Mouse (Mus musculus) thymus, postnatal 10 days (tissue): Measurements from ENCODE around the gene Stard13.

Experiments
- DNase-seq, 2 experiments: peaks; one replicate each; pipeline ENCODE4 v3.0.0; 2021; ENCODE audit warnings: low spot score in 2 of 2

The Stard13 gene

DNA sequence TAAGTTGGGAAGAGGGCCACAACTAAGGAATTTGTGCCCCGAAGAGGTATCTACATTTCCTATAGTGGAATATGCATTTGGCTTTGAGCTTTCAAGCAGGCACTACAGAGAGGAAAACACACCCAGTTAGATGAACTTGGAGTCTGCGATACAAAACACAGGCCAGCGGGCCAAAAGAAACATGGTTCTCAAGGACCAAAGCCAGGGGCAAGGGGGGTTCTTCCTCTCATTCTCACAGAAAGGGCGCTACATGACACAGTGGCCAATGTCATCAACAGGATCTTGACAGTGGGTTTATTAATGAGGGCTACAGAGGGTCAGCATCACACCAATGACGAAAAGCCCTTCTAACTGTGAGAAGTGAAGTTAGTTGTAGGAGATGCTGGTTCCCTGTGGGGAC, 175.9 kb downstream of the Stard13 start:
- no peak for DNase-seq

DNA sequence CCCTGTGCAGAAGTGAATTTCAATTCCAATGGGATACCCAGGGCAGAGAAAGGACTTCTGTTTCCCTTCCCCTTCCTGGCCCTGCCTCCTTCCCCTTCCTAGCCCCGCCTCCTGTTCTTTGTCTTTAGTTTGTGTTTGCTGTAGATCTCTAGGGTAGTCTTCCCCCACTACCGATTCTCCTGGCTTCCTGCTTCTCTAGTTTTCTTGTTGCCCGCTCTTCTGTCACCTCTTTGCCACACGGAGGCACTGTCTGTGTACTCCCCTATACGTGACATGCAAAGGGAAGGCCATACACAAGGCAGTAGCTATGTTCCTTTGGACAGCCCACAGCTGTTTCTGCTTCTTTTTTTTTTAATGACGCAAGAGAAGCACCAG, 176.7 kb downstream of the Stard13 start:
- DNase-seq = no peak

DNA sequence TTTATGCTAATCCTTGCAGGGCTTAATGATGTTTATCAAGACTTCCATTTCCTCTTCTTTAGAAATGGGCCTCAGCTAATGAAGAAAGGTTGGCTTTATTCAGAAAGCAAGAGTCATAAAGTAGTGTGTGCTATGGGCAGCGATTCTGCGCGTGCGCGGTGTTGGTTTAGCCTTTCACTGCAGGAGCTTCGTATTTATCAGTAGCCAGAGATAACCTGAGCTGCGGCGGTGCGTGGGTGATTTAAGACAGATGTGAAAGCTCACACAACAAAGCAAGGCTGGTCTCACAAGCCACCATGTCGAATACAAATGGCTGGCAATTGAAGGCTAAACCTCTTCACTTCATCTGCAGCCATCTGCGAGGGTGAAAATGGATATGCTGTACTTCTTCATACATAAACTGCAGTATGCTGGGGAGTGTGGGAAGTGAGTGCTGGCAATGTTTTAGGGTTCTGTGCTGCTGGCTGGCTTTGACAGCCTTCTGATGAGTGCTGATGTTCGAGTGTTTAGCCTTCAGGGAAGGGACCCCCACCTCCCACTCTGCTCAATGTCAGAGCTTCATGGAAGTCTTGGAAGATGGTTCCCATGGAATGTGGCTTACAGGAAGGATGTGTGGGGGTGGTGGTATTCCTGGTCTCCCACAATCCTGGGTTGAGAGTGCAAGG, 177.2 kb downstream of the Stard13 start:
- DNase-seq = no peak

DNA sequence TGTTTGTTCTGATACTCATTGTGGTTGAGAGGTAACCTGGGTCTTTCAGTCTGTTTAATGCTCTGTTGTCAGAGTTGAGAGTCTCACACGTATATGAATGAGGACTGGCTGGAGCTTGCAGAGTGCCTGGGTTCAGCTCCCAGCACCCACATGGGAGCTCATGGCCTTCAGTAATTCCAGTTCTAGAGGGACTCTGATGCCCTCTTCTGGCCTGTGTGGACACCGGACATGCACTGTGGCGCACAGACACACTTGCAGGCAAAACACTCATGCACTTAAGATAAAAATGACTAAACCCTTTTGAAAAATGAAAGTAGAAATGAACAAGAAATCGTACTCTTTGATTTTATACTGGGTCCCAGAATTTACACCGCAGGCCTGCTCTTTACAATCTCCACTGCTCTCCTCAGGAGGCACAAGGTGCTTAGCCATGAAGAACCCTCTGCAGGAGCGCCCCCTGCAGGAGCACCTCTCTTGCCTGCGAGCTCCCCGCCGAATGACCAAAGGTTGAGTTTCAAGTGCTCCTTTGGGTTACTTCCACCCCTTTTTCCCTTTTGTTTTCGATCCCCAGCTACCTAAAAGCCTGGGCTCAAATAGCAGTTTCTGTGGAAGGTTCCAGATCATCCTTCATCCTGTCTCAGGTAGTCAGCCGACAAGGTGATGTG, 178.1 kb downstream of the Stard13 start:
- DNase-seq = no peak

DNA sequence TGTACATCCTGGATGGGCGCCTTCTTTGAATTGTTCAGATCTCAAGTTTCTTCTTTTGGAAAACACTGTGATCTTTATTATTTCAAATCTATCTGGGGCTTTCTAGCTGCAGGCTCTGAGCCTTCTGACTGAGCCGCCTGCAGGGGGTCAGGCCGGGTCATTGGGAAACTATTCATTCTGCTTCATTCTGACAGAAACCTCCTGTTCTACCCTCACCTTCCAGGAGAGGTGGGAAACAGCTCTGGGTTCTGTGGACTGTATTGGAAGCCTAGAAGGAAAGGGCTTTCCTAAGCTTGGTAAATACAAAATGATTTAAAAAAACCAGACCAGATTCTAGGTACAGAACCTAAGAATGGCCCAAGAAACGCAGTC, 178.9 kb downstream of the Stard13 start:
- no peak for DNase-seq

DNA sequence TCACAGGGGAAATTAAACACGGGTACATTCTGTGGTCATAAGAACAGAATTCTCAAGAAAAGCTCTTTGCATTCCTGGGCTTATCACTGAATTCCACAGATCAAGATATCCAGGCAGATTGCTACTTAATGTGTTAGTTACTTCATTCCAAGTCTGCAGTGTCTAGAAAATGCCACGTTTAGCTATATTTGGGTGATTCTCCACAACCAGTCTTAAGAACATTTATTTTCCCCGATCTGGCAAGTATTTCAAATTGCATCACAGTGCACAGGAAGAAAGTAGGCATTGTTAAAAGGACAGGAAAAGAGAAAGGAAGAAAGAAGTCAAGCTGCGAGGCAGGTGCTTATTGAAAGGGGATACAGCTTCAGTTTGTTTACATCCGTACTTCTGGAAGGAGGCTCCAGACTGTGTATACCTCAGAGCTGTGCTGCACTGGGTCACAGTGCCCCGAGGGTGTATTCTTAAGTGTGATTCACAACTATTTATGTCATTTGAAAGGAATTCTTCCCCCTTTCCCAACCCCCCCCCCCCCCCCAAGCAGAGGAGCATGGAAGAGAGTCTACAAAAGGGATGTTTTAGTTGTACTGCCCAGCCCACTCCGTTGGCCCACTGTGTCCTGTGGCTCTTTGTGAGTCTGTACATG, 179.4 kb downstream of the Stard13 start:
- no peak for DNase-seq

DNA sequence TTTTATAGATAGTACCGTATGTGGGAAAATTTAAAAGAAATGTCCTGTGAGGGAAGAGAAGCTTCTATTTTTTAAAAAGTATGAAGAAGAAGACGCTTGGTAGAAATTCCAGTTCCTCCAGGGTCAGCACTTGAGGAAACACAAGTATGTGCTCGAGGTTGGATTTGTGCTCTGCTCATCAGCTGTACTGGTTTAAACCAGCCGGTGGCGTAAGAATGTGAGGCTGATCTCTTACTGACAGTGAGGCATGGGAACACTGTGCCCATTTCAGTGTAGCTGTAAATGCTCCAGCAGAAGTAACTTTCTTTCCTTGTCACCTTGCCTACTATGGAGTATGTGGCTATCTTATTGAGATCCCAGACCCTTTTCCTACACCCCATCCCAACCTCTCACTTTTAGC, 180.4 kb downstream of the Stard13 start:
- no peak for DNase-seq

DNA sequence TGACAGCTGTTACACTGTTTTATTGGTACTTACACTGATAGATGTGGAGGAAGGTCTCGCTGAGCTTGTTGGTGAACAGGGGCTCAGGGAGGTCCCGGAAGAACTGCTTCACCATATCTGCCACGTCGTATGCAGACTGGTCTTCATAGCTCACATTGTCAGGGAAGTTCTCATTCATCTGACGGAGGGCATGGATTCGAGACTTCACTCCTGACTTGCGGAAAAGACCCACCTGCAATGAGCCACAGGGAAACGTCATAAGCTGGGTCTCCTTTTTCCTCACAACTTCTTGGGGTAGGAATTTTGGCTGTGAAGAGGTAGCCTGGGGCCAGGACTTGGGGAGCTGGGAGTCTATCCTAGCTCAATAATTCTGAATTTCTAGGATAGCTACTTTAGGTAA, 181.3 kb downstream of the Stard13 start:
- no peak for DNase-seq

DNA sequence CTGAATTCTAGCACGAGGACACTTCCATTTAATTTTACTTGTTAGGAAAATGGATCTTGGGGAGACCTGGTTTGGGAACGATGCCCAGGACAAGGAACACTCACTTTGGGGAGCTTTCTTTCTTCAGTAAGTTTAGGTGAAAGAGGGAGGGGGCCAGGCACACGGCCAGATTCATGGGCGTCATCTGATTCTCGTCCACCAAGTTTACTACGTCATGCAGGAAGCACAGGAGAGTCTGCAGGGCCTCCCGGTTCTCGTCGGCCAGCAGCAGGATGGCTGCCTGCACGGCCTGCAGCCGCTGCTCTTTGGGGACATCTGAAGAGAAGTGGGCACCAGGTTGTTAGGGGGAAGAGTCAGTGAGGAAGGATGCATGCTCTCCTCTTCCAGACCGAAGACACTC, 186.1 kb downstream of the Stard13 start:
- DNase-seq = no peak

DNA sequence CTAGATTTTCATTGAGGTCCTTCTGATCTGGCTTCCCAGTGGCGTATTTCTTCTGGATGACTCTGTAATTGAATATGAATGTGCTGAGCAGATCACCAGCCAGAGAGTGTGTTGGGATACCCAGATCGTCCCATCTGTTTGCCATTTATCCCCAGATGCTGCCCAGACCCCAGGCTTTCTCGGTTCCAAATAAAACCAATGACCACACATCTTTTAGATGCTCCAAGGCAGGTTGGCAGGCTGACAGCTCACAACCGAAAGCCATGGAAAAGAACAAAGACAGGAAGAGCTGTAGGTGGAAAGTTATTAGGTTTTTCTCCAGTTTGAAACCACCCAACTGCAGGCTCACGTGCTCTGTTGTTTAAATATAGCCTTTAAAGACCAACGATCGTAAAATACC, 186.7 kb downstream of the Stard13 start:
- DNase-seq = no peak

DNA sequence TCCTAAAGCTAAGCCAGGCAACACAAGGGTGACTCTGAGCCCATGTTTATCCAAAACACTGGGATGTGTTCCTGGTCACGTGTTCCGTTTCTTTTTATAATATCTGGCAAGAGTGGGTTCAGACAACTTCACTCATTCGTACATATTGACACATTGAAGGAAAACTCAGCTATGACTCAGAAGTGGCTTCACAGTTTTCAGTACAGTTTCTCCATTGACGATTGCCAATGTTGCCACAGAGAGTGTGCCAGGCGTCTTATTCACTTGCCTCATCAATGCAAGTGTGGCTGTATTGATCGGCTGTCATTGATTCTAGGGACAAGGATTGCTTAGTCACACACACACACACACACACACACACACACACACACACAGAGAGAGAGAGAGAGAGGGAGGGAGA, 187.5 kb downstream of the Stard13 start:
- DNase-seq = no peak

DNA sequence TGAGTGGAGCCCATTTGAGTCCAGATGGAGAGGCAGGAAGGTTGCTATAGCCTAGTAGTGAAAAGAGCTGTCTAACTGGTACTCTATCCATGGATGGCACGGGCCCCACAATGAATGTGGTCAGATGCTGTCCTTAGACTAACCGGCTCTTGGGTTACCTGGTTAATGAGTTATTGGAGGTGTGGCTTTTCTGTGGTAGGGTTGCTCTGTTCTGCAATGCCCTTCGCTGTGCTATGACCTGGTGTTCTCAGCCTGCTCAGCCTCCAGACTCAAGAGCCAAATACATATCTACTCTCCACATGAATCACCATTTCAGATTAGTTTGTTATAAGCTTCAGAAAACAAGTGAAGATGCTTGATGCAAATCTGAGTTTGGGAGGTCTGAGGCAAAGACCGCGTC, 190.7 kb downstream of the Stard13 start:
- DNase-seq = no peak

DNA sequence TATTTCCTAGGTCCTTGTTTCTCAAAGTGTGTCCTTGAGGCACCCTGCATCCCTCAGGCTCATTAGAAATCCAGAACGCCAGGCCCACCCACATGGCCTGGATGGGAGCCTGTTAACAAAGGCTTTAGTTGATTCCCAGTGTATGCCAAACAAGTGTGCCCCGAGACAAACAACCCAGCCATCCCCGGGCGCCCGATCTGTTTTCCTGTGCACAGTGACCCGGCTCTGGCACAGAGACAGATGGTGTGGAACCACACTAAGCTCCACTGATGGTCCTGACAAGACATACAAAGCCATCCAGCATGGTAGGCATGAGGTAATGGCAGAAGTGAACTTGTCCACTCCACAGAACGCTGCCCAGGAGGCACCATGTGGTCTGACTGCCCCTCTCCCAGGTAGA, 195.8 kb downstream of the Stard13 start:
- no peak for DNase-seq

DNA sequence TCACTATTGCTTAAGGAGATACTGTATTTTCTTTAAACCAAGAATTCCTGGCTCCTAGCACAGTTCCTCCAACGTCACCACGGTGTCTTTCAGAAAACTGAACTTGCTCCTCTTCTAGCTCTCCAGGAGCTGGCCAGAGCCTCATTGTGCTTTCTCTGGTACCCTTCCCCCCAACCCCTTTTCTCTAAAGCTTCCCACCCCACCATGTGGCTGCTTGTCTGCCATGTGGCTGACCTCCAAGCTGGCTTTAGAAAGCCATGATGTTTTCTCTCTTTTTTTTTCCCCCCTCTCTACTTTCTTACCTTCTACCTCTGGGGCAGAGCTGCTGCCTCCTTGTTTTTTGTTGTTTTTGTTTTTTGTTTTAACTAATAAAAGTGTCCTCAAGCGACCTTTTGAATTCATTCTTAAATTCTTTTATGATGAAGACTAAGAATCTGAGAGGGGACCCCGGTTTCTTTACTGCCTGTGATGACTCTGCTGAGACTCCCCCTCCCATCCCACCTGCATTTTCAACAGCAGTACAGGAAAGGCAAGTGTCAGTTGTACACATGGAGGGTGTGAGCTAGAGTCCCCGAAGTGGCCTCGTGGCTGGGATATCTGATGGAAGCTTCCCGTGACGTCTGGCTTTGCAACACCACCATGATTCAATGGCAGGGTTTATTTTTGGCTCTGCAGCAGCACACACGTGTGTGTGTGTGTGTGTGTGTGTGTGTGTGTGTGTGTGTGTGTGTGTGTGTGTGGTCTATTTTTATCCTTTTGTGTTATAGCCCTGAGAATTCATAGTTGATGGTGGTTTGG, 198.7 kb downstream of the Stard13 start:
- no peak for DNase-seq

DNA sequence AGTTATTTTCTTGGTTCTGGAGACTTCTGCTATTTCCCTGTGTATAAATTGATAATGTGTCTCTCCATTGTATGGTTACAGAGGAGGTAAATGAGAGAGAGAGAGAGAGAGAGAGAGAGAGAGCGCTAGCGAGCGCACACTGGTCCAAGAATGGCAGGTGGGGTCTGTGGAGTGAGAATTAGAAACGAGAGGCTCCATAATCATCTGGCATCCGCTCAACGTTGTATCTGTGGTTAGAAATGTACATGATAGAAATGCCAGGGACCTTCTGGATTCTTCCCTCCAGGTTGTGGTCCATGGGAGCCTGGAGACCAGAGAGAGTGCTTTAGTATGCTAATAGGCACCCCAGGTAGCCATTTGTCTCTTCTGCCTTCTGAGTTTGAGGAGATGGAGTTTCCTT, 204.7 kb downstream of the Stard13 start:
- no peak for DNase-seq

DNA sequence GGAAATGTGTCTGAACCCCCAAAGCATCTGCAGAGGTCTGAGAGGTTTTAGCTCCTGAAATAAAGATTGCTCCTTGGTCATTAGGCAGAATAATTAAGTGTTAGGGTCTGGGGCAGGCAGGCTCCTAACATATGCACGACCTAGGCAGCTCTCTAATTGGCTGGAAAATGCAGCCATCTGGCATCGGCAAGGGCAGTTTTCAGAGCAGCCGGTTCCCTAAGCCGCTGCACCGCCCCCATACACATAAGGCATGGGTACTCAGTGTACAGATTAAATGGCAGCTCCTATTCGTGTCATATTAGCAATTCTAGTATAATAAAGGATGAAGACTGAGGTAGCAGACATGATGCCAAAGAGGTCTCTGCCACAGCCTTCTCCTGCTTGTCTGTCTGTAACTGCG, 206.5 kb downstream of the Stard13 start:
- DNase-seq = no peak

DNA sequence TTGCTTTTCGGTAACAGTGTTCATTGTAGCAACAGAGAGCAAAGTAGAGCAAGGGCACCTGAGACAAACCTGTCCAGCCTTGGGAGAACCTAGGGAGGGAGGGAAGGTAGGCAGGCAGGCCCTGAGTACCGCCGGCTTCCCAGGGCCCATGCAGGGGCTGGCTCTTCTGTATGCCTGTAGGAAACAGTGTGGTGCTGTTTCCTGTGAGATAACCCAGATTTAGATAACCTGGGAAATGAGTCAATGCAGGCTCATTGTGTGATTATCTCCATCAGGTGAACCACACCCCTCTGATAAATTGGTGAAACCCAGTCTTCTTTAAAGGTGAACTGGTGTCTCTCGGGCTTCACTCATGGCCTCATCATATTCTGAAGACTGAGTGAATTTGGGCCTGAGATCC, 207.6 kb downstream of the Stard13 start:
- no peak for DNase-seq

DNA sequence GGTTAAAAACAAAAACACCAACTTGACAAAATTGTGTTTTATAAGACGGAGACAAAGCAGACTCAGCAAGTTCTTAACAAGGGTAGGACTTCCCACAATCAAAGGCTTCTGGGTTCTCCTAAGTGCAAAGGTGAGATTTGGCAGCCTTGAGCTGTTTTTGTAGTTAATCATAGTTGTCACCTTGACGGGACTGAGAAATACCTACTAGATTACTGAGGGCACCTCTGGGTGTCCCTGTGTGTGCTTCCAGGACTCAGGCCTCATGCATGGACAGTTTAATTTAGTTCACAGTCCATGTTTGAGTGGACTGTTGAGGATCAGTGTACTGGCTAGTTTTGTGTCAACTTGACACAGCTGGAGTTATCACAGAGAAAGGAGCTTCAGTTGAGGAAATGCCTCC, 209.2 kb downstream of the Stard13 start:
- DNase-seq = no peak

DNA sequence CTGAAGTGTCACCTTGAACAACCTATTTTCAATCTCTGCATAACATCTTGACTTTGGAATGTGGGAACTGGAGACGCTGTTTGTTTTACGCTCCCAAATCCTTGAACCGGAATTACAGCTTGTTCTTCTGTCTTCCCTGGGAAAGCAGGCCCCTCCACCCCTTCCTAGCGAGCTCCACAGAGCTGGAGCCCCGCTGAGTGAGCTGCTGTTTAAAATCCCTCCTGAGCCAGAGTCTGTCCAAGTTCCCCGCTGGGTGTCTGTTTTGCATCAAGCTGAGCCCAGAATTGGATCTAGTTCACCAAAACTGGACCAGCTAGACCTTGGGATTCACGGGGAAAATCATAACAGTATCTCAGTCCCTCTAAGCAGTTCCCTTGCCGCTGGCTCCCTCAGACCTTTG, 210.2 kb downstream of the Stard13 start:
- no peak for DNase-seq

DNA sequence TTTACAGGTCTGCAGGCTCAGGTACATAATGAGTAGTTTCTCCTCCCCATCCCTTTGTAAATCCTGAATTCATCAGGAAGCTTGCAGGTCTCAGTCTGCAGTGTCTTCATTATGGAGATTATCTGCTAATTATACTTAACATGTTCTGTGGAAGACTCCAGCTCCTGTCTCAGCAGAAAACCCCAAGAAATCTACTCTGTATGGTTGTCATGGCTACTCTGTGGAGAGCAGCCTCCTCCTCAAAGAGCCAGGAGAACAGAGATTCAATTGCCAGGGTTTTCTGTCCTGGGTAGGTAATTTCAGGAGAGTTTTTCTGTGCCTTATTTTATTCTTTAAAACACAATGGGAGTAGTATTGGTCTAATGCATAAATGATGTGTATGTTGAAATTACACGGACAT, 210.7 kb downstream of the Stard13 start:
- no peak for DNase-seq

DNA sequence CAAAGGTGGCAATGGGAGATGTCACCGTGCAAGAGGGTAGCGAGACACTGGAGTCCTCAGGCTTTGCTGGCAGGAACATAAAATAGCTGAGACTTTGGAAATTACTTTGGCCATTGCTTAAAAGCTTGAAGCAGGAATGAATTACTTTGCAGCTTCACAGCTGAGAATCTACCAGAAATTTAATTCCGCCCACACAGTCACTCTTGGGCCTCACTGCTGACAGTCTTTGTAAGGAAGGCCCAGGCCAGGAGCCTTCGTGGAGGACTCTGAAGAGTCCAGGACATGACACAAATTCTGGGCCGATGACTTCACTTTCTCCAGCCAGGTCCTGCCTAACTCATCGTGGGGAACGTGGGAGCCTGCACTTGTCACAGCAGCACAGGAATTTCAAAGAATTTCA, 211.6 kb downstream of the Stard13 start:
- no peak for DNase-seq

DNA sequence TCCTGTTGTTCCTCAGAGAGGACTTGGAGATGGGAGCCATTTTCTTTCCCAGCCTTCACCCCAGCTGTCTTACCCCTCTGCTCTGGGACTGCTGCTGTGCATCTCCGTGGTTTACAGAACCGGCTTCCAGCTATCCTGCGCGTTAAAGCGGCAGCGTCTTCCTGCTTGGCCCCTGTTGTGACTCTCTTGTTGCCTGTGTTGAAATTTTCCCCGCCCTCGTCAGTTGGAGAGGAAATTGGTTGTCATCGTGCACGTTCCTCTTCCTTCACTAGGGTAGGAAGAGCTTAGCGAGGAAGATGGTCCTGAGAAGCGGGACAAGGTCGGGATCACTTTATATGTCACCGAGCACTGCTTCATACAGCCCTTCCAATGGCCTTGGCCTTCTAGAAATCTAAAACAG, 212.8 kb downstream of the Stard13 start:
- no peak for DNase-seq
